Mouse (Mus musculus) NIH3T3 (cell line): Measurements from ENCODE around the gene Upk3bl.
A peak's percentile ranks its signal among the peaks of the same experiment; 100 is the strongest.
"Not testable (repeated sequence)": the region's sequence is repeated elsewhere in the genome, so short reads cannot be mapped to it uniquely, and the experiment has no call there.

ENCODE experiments used
- DNase-seq: peaks from one replicate; pipeline ENCODE4 v3.0.0-alpha.2; 2012; ENCODE audit warnings: low read depth

Gene Upk3bl

DNA sequence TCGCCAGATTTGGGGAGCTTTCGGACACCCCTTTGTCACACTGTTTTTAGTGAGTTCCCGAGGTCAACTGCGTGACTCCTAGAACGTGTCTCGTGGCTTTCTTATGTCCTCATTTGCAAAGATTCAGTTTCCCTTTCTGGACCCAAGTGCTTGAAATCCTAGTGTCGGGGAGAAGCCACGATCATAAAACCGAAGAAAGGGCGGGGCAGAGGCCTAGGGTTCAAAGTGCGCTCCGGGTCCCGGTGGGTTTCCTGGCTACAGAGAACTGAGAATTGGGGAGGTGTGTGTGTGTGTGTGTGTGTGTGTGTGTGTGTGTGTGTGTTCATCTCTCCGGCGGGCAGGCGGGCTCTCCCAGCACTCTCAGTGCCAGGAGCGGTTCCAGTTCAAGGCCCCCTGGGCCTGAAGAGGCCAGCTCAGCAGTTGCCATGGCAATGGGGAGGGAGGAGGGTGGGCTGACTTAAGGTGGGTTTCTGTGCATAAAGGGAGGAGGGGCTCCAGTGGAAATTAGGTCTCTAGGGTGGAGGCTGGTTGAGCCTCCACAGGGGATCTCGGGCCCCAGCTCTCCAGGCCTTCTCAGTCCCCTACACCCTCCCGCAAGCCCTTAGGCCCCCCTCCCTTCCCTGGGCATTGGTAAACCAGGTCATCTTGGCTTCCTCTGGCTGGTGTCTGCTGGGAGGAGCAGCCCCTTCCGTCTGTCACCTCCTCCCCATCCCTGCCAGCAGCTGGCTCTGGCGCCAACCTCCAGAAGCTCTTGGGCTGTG is 30.8 kb downstream of the Upk3bl start:
- peak; percentile 70 for DNase-seq

GRCm38 (mm10) chr5:136086290-136086689 is 32.0 kb downstream of the Upk3bl start:
- no peak for DNase-seq

DNA sequence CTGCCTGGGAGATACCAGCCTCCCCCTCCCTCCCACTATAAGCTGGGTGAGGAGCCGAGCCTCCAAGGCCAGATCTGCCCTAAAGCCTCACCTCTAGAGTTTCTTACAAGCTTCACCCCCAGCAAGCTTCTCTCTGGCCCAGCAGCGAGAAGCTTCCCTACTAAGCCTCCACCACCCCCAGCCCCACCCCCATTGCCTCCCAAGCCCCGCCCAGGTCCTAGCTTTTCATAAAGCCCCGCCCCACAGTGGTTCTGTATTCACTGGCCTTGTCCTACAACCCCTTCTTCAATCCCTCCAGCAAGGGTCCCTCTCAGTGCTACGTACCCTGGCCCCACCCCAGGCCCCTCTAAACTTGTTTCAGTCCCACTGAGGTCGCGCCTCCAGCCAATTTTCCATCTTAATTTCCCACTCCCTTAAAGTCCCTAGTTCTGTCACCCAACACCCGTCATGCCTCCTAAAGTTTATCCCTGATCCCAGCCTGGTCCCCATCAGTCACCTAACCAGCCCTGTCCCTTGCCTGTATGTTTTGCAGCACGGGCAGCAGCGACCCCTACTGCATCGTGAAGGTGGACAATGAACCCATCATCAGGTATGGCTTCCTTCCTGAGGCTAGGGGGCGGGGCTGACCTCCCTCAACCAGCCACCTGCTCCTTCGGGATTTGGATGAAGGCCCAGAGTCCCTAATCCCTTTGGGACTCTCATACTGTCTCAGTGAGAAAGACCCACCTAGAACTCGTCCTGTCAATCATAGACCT is 34.7 kb downstream of the Upk3bl start:
- DNase-seq: no peak

DNA sequence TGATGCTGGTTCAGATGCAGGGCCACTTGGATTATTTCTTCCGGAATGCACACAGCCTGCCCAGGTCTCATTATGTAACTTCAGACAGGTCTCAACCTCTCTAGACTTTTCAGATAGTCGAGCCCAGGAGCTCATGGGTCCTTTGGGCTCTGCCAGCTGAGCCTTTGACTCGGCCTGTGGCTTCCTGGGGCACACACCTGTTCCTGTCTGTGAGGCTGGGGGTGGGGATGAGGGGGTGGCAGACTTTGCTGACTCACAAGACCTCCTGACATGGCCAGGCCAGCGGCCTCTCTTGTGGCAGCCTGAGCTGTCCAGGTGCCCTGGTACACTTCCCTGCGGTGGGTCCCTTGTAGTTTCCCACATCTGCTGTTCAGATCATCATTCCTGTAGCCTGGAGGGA is 37.6 kb downstream of the Upk3bl start:
- DNase-seq: no peak

DNA sequence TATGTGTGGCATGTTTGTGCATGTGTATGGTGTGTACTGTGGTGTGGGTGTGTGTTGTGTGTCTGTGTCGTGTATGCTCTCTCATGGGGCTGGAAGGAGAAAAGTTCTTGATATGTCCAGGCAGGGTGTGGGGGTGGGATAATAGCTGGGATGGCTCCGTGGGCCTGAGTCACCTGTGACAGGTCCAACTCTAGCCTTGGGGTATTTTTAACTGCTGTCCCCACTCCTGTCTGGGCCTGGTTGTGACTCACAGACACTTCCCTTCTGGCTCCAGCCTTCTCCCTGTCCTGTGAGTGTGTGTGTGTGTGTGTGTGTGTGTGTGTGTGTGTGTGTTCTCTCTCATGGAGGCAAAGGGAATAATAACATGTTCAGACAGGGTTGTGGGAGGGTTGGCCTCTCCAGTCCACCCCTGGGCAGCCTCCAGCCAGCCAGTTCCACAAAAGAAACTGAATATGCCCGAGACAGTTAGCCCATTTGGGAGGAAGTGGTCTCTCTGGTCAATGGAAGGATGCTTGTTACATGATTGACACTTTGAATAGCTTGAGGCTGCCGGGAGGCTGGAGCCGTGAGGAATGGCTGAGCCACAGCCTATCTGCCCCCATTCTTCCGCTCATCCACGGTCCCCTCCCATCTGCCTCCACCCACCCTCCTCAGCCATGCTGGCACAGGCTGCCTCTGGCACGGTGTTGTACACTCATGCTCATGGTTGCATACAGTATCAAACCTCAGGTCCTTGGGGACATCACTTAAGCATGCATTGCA is 40.1 kb downstream of the Upk3bl start:
- peak; percentile 95 for DNase-seq

GRCm38 (mm10) chr5:136095089-136095488 is 40.8 kb downstream of the Upk3bl start:
- no peak for DNase-seq

- no peak for DNase-seq
Observed at GRCm38 (mm10) chr5:136098536-136098935, 44.2 kb downstream of the Upk3bl start.

DNA sequence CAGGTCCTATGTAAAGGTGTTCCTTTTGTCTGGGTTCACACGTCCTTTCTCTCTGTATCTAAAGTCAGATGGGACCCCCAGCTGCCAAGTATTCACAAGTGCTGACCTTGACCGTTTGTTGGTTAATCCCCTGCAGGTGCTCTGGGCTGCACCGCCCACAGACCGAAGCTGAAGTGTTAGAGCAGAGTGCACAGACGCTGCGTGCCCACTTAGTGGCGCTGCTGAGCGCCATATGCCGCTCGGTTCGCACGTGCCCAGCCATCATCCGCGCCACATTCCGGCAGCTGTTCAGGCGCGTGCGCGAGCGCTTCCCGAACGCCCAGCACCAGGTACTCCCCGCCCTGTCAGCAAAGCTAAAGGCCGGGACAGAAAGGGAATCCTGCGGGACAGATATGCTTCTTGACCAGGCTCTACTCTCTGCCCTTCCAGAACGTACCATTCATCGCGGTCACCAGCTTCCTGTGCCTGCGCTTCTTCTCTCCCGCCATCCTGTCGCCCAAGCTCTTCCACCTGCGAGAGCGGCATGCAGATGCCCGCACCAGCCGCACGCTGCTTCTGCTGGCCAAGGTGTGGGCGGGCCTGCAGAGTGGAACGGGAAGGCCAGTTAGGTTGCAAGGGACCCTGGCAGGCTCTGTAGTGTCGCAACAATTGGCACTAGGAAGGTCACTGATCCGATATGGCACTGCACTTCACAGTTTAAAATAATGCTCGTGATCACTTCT is 48.0 kb downstream of the Upk3bl start:
- no peak for DNase-seq

DNA sequence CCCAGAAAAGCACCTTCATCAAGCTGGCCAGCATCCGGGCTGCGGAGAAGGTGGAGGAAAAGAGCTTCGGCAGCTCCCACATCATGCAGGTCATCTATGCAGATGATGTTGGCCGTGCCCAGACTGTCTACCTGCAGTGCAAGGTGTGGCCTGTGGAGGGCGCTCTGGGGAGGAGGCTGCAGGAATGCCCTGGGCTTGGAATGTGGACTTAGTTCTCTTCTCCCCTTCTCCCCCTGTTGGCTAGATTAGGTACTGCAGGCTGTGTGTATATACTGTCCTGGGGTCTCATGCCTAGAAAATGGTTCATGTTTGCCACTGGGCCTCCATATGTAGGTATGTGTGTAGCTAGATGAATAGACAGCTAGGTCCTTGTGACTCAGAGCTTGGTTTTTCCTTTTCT is 50.2 kb downstream of the Upk3bl start:
- DNase-seq: peak; percentile 62

DNA sequence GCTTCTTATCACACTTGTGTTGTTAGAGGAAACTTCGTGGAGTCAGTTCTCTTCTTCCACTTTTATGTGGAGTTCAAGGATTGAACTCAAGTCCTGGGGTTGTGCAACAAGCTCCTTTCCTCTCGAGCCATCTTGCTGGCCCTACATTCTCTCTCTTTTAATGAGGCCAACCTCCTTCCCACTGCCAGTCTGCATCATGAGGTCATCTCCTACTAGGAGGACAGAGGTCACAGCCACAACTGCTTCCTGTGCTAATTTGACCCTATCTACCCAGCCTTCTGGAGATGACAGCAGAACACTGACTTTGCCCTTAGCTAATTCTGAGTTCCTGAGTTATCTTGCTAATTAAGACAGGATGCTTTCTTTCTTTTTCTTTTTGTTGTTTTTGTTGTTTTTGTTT is 54.2 kb downstream of the Upk3bl start:
- peak; percentile 22 for DNase-seq

GRCm38 (mm10) chr5:136109042-136109441 is 54.8 kb downstream of the Upk3bl start:
- DNase-seq: peak; percentile 50

DNA sequence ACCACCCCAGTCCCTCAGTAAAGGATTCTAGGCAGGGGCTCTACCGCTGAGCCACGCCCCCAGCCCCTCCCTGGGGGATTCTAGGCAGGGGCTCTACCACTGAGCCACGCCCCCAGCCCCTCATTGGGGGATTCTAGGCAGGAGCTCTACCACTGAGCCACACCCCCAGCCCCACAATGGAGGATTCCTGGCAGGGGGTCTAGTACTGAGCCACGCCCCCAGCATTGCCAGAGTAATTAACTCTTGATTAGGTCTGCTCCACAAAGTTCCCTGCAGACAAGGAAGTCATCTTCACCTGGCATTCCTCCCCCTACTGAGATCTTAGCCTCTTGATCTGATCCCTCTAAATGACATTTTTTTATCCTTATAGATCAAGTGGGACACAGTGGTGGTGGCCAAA is 59.3 kb downstream of the Upk3bl start:
- not testable (repeated sequence) for DNase-seq
